Mouse (Mus musculus) skeletal muscle tissue, postnatal 0 days (tissue): ENCODE results near the gene Slc25a47. TPM values are rescaled to one million over a fixed set of nuclear protein-coding genes. Genes with fewer than 3 reads are reported as not detected.
A peak's percentile ranks its signal among the peaks of the same experiment; 100 is the strongest.

Experiments
- microRNA counts: library from miRNA; unstranded; fragments of <30 nt; microRNA quantifications from one replicate; lab custom pipeline; 2015
- microRNA-seq, 2 experiments: library from miRNA; unstranded; fragments of <30 nt; microRNA quantifications; one replicate each; pipeline ENCODE4; 2016
- polyA plus RNA-seq: library from polyadenylated mRNA; unstranded; fragments of >200 nt; fragmentation: Nextera tagmentation; extraction: Ambion mirVana; gene quantifications from 2 replicates; pipeline ENCODE4 v1.2.1, GENCODE M21; 2015

Slc25a47 gene
- polyA plus RNA-seq, result 4.1 and 4.9 TPM in 2 replicates

DNA sequence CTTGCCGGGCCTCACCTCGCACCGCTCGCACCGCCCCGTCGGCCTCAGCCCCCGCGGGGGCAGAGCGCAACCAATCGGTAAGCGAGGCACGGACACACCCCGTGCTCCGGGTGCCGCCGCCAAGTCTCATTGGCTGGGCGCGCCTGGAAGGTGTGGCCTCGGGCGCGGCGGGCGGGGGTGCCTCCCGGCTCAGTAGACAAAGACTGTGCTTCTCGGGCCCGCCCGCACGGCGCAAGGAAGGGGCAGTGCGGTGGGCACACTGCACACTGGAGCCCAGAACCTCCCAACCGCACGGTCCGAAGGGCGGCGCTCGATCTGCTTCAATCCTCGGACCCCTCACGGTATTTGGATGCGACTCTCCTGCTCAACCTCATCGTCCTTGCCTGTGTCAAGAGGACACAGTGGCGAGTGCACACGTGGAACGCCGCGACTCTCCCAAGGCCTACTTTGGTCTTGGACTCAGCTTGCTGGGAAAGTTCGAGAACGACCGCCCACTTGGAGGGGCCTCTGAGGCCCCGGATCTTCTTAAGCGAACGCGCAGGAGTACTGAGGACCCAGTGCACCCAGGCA lies at the start of gene Slc25a47, which contains the start of gene Slc25a29:
Gene Slc25a47 (plus strand): TSS at position 207 of the 570 bp plus-strand sequence.
Gene Slc25a29 (minus strand): TSS at position 44 of the 570 bp plus-strand sequence.

GRCm38 (mm10) chr12:108792546-108793452 lies 43.0 kb upstream of the Slc25a47 start, which contains the start of gene Yy1:
Gene Yy1 (plus strand): TSS chr12:108792973.

GRCm38 (mm10) chr12:108892989-108893714 lies 57.3 kb downstream of the Slc25a47 start, which contains the start of gene Wdr25:
Gene Wdr25 (plus strand): TSS chr12:108893631.

DNA sequence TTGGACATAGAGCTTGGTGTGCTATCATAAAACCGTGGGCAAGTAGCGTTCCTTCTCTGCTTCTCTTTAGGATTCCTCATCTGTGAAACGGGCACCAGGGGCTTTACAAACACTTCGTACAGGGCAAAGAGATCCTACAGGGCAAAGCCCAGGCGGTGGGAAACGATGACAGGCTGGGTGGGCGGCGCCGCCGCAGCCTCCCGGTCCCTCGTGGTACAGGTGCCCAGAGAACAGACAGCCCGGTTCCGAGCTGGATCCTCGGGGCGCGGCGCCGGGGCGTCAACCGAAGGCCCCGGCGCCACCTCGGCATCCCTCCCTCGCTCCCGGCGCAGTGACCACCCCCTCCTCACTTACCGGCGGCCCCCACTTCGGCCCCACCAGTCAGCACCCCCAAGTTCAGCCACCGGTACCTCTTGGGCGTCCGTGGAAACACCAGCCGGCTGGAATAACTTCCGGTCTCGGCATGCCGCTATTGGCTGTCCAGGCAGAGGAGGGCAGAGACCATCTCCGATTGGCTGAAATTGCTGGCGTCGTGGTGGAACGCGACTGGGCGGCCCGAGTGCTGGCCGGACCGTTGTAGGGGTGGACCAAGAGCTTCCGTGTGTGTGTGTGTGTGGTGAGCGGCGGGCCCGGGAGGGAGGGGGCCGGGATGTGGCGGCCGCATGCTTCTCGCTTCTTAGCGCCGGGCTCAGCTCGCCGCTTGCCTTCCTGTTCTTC lies 58.0 kb downstream of the Slc25a47 start, which contains the start of gene Wars:
Gene Wars (minus strand): TSS at position 460 of the 717 bp plus-strand sequence.

MicroRNAs within 50 kb of the gene (microRNA counts, 519-probe panel; counts per million panel counts)
- 296 counts per million, percentile 58 among the panel's probes with 10 or more counts for microRNA mmu-miR-345-3p (lab: Ali Mortazavi, UCI)
- 2,197 counts per million, percentile 66 among the panel's probes with 10 or more counts for microRNA mmu-miR-345-5p (lab: Ali Mortazavi, UCI)

Small RNA genes lying within 50 kb of the gene (microRNA-seq; reads per million reads assigned to microRNA genes)
- gene Mir345, result 72.8 to 73.9 reads per million in 2 experiments

Other genes with a start within 250 kb of the Slc25a47 start
- gene Degs2, start 133.7 kb upstream of the Slc25a47 start, polyA plus RNA-seq, result 0.60 TPM in 1 of 2 replicates, not detected in the other
- gene Yy1, start 43.1 kb upstream of the Slc25a47 start, polyA plus RNA-seq, result 6.8 and 7.6 TPM in 2 replicates
- 2.4 and 2.5 TPM in 2 replicates for gene Slc25a29, start 163 bp upstream of the Slc25a47 start, polyA plus RNA-seq
- gene Wdr25, start 57.6 kb downstream of the Slc25a47 start, polyA plus RNA-seq, result 4.1 and 4.6 TPM in 2 replicates
- 28.1 and 34.8 TPM in 2 replicates for gene Wars, start 58.1 kb downstream of the Slc25a47 start, polyA plus RNA-seq
- 2.6 and 3.3 TPM in 2 replicates for gene Begain, start 232.2 kb downstream of the Slc25a47 start, polyA plus RNA-seq